Mouse (Mus musculus): ENCODE data around the gene Cryz. TPM values are rescaled to one million over a fixed set of nuclear protein-coding genes. Genes with fewer than 3 reads are reported as not detected.

Cryz gene
- polyA plus RNA-seq, 1 experiment, result 30.8 TPM

- peak overlapping the region; percentile 15; the same call in 1 of the 2 replicates for H3K4me3 ChIP-seq (ENCODE audit: insufficient read depth, low read depth, low read length)
- H3K27ac ChIP-seq (replicated peaks; ENCODE audit: low read depth, low read length), result no peak overlapping the region
- no peaks in the 10 kb centered on the region for H3K4me1 ChIP-seq (ENCODE audit: control insufficient read depth, insufficient read depth, insufficient read length, low read length)
Measured at GRCm38 (mm10) chr3:154647443-154647780, 50.9 kb downstream of the Cryz start.

GRCm38 (mm10) chr3:154649411-154650285 is 53.1 kb downstream of the Cryz start:
- no peak overlapping the region for H3K4me3 ChIP-seq (ENCODE audit: insufficient read depth, low read depth, low read length)
- H3K4me1 ChIP-seq (ENCODE audit: control insufficient read depth, insufficient read depth, insufficient read length, low read length), result no peaks in the 10 kb centered on the region
- no peak overlapping the region for H3K27ac ChIP-seq (replicated peaks; ENCODE audit: low read depth, low read length)

- Histone ChIP-seq H3K27ac (replicated peaks; ENCODE audit: low read depth, low read length) (no peak overlapping the region), H3K4me3 (ENCODE audit: insufficient read depth, low read depth, low read length) (no peak overlapping the region), H3K4me1 (ENCODE audit: control insufficient read depth, insufficient read depth, insufficient read length, low read length) (no peaks in the 10 kb centered on the region)
Measured at GRCm38 (mm10) chr3:154651192-154651821, 54.8 kb downstream of the Cryz start.

GRCm38 (mm10) chr3:154652581-154653420 is 56.3 kb downstream of the Cryz start:
- Histone ChIP-seq H3K27ac (replicated peaks; ENCODE audit: low read depth, low read length) (no peak overlapping the region), H3K4me1 (ENCODE audit: control insufficient read depth, insufficient read depth, insufficient read length, low read length) (no peaks in the 10 kb centered on the region), H3K4me3 (ENCODE audit: insufficient read depth, low read depth, low read length) (no peak overlapping the region)

- no peak overlapping the region for H3K4me3 ChIP-seq (ENCODE audit: insufficient read depth, low read depth, low read length)
- no peak overlapping the region for H3K27ac ChIP-seq (replicated peaks; ENCODE audit: low read depth, low read length)
- no peaks in the 10 kb centered on the region for H3K4me1 ChIP-seq (ENCODE audit: control insufficient read depth, insufficient read depth, insufficient read length, low read length)
Measured at GRCm38 (mm10) chr3:154653454-154653853, 56.9 kb downstream of the Cryz start.

- Histone ChIP-seq H3K4me3 (ENCODE audit: insufficient read depth, low read depth, low read length) (no peak overlapping the region), H3K4me1 (ENCODE audit: control insufficient read depth, insufficient read depth, insufficient read length, low read length) (no peaks in the 10 kb centered on the region), H3K27ac (replicated peaks; ENCODE audit: low read depth, low read length) (no peak overlapping the region)
Measured at GRCm38 (mm10) chr3:154654284-154654683, 57.8 kb downstream of the Cryz start.

GRCm38 (mm10) chr3:154654901-154655300 is 58.4 kb downstream of the Cryz start:
- H3K4me1 ChIP-seq (ENCODE audit: control insufficient read depth, insufficient read depth, insufficient read length, low read length), result no peaks in the 10 kb centered on the region
- H3K4me3 ChIP-seq (ENCODE audit: insufficient read depth, low read depth, low read length), result no peak overlapping the region
- H3K27ac ChIP-seq (replicated peaks; ENCODE audit: low read depth, low read length), result no peak overlapping the region

- Histone ChIP-seq H3K27ac (replicated peaks; ENCODE audit: low read depth, low read length) (no peak overlapping the region), H3K4me1 (ENCODE audit: control insufficient read depth, insufficient read depth, insufficient read length, low read length) (no peaks in the 10 kb centered on the region), H3K4me3 (ENCODE audit: insufficient read depth, low read depth, low read length) (no peak overlapping the region)
Measured at GRCm38 (mm10) chr3:154655711-154656110, 59.2 kb downstream of the Cryz start.

- Histone ChIP-seq H3K4me3 (ENCODE audit: insufficient read depth, low read depth, low read length) (no peak within 1 kb of the TSS), H3K4me1 (ENCODE audit: control insufficient read depth, insufficient read depth, insufficient read length, low read length) (no peaks in the 10 kb centered on the region), H3K27ac (replicated peaks; ENCODE audit: low read depth, low read length) (no peak within 1 kb of the TSS)
Measured at GRCm38 (mm10) chr3:154663545-154663944, 67.0 kb downstream of the Cryz start, which contains the start of gene Erich3. TSS of gene Erich3 (plus strand) at chr3:154663859.

GRCm38 (mm10) chr3:154663976-154664581 is 67.6 kb downstream of the Cryz start:
- Histone ChIP-seq H3K4me3 (ENCODE audit: insufficient read depth, low read depth, low read length) (no peak overlapping the region), H3K4me1 (ENCODE audit: control insufficient read depth, insufficient read depth, insufficient read length, low read length) (no peaks in the 10 kb centered on the region), H3K27ac (replicated peaks; ENCODE audit: low read depth, low read length) (no peak overlapping the region)

GRCm38 (mm10) chr3:154664636-154665035 is 68.1 kb downstream of the Cryz start:
- Histone ChIP-seq H3K4me1 (ENCODE audit: control insufficient read depth, insufficient read depth, insufficient read length, low read length) (no peaks in the 10 kb centered on the region), H3K4me3 (ENCODE audit: insufficient read depth, low read depth, low read length) (no peak overlapping the region), H3K27ac (replicated peaks; ENCODE audit: low read depth, low read length) (no peak overlapping the region)

GRCm38 (mm10) chr3:154668485-154668884 is 72.0 kb downstream of the Cryz start:
- Histone ChIP-seq H3K27ac (replicated peaks; ENCODE audit: low read depth, low read length) (no peak overlapping the region), H3K4me3 (ENCODE audit: insufficient read depth, low read depth, low read length) (no peak overlapping the region), H3K4me1 (ENCODE audit: control insufficient read depth, insufficient read depth, insufficient read length, low read length) (no peaks in the 10 kb centered on the region)

GRCm38 (mm10) chr3:154670584-154670983 is 74.1 kb downstream of the Cryz start:
- H3K4me3 ChIP-seq (ENCODE audit: insufficient read depth, low read depth, low read length), result no peak overlapping the region
- H3K27ac ChIP-seq (replicated peaks; ENCODE audit: low read depth, low read length), result no peak overlapping the region
- no peaks in the 10 kb centered on the region for H3K4me1 ChIP-seq (ENCODE audit: control insufficient read depth, insufficient read depth, insufficient read length, low read length)

GRCm38 (mm10) chr3:154671013-154671412 is 74.5 kb downstream of the Cryz start:
- Histone ChIP-seq H3K4me3 (ENCODE audit: insufficient read depth, low read depth, low read length) (no peak overlapping the region), H3K27ac (replicated peaks; ENCODE audit: low read depth, low read length) (no peak overlapping the region), H3K4me1 (ENCODE audit: control insufficient read depth, insufficient read depth, insufficient read length, low read length) (no peaks in the 10 kb centered on the region)

Data from brown adipose tissue, adult 24 weeks (tissue).